Mouse (Mus musculus): ENCODE data around the gene Rexo5.

DNA sequence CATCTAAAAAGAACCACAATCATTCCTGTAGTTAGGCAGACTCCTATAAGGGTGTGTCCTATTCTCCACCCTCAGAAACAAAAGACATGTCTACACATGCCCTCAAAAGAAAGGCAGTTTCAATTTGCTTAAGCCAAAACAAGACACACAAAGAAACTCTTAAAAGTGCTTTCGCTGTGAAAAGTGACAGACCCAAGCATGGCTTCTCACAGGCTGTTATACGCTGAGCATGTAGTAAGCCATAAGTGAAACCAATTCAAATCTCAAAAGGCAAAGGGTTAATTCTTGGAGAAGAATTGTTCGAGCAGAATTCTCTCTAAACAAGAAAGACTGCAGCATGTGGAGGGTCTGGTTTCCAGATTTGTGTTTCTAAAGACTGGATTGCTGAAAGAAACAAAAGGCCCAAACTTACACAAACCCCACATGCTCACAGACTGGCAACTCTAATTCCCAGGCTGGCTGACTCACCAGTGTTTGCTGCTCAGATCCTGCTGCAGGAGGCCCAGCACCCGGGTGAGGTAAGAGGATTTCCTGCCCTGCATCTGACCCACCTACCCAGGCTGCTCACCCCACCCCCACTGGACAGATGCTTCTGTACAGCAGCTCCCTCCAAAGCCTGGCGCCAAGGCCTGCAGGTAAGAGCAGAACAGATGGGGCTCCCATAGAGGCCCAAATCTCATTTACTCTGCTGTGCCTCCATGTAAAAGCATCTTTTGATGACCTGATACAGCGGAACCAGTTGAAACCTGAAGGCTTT lies 67.7 kb downstream of the Rexo5 start:
- TF ChIP-seq CTCF (IDR thresholded peaks at IDR 0.05; ENCODE audit: low read depth, low read length) = no peak
- TF ChIP-seq POLR2A (IDR thresholded peaks at IDR 0.05; ENCODE audit: extremely low read depth, insufficient read depth, low read length) = no peak

Data from liver, adult 2 months (tissue).